Mouse (Mus musculus) heart, adult 9 months (tissue): ENCODE data around the gene Fars2.

Experiments used
- DNase-seq, 2 experiments: peaks; one replicate each; pipeline ENCODE4 v3.0.0; 2022; ENCODE audit warnings: low spot score in 2 of 2

Fars2 gene

DNA sequence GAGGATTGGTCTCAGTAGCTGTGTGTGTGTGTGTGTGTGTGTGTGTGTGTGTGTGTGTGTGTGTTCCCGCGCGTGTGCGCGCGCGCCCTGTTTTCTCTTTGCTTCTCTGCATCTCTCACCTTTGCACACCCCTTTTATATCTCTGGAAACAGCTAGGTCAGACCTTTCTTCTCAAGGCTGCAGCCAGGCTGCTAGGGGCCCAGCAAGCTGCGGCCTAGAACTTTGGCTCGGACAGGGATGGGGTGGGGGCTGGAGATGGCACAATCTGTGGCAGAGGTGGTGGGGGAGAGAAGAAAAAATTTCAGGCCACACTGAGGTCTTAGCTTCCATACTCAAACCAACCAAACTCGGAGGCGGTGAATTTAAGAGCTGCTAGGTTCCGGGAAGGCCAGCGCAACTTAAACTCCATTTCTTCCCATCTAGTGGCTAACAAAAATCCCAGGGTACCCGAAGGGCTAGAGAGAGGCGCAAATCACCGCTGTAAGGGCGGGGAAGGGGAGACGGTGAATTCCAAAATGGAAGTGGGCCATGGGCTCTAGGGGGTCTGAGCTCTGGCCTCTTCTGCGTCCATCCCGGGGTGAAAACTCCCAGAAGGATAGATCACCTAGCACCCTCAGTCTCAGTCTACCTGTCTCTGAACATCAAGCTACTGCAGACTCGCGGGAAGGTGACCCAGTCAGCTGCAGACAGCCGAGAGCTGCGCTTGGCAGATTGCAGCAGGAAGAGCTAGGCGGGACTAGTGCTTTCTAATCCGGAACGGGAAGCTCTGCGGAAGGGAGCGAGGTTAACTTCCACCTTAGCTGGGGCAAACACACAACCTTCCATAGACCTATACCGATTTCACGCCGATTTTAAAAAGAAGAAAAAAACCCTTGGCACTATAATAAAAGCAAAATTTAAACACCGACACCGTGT is 614.1 kb downstream of the Fars2 start:
- no peak for DNase-seq

GRCm38 (mm10) chr13:36731931-36732461 is 614.8 kb downstream of the Fars2 start:
- DNase-seq = no peak

GRCm38 (mm10) chr13:36732891-36733490 is 615.8 kb downstream of the Fars2 start:
- DNase-seq = no peak

GRCm38 (mm10) chr13:36733566-36733965 is 616.4 kb downstream of the Fars2 start:
- no peak for DNase-seq

DNA sequence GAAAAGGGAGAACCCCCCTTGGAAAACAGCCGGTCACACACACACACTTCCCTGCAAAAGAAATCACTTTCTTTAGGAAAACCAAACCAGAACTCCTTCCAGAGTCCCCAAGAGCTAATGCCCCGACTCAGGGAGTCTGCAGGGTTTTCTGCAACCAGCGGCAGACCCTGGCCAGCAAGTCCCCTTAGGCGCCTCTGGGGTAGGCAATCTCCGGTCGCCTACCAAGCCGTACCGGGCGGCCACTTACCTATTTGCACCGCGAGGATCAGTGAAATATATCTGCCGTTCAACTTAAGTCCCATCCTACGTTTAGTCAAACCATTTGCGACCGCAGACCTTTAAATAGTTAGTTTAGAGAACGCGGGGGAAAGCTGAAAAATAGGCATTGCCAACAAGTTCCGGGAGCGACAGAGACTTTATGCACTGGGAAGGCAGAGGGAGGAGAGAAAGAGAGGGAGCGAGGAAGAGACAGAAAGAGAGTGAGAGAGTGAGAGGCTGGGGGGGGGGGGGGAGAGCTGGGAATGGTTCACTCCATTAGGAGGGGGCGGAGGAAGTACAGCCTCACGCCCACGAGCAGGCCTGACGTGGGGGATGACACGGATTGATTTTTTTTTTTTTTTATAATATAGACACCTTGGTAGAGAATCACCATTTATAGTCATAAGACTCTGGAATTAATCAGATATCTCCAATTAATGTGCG is 616.9 kb downstream of the Fars2 start:
- DNase-seq = no peak

DNA sequence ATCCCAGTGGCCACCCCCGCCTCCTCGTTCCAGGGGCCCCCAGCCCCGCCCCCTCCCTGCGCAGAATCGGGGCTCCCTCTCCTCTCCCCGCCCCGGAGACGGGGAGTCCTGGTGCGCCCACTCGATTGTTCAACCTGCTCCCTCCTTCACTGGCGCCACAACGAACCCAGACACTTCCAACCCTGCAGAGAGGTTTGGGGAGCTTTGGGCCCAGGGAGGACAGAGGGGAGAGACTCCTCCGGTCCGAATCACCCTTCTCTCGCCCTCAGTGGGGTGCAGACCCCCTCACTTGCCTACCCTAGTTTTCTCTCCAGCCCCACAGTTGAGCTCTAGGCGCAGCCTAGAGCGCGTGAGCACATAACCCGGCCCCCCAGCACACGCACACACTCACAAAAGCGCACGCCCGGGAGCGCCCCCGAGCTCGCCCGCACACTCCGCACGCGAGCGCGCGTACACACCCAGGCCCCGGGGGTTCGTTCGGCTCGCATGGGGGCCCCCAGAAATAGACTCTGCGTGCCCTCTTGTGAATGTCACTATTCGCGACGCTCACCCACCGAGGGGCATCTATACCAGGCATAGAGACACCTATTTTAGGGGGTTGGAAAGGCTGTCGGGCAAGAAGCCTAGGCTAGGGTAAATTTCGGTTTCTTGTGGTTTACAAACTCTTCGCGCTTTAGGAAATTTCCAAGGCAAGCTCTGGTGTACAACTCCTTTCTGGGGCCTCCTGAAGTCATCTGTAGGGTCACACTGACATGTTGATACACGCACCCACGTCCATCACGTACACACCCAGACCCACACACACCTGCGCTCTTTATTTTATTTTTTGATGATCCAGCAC is 617.7 kb downstream of the Fars2 start, which contains the start of gene Nrn1:
Nrn1 (minus strand) TSS at position 401 of the 841 bp plus-strand sequence.
- DNase-seq = no peak

DNA sequence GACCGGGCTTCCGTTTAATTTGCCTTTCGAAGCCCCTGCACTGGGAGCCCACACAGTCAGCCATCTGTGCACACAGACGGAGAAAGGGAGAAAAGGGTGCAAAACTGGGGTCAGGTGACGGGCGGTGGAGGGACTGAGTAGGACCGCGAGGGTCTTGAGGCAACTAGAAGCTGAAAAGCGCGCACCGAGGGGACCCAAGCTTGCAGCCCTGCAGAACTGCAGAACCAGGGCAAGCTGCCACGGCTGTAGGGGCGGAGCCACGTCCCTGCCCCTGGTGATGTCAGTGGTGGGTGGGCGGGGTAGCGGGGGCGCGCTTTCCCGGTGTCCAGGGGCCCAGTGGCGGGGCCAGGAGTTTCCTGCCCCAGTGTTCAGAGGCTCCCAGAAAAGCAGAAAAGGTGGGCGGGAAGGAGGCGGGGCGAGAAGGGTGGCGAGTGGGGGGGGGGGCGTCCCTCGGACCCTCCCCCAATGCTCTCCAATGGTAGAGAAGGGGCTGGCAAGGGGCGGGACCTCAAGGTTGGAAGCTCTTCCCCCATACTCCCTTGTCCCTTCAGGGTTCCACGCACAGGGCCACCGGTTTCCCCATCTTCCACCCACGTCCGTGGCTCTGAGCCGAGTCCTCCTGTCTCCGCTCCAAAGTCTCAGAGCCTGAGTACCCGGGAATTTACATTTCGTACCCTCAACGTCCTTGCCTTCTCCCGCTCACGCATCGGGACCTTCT is 618.8 kb downstream of the Fars2 start:
- DNase-seq = no peak

DNA sequence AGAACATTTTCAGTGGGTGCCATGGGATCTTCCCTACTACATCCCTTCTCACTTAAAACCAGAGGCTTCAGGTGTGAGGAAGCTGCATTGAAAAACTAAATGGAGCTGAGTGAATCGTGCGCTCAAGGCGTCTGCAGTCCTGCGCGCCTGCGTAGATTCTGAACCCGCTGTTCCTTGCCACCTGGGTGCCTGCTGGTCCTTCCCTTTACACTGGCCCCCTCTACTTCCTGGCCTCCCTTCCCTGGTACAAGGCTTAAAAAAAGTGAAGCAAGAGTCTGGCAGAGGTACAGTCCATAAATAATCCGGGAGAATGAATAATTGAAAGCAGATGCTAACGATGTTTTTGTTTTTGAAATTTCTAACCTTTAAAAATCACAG is 619.4 kb downstream of the Fars2 start:
- DNase-seq = no peak

DNA sequence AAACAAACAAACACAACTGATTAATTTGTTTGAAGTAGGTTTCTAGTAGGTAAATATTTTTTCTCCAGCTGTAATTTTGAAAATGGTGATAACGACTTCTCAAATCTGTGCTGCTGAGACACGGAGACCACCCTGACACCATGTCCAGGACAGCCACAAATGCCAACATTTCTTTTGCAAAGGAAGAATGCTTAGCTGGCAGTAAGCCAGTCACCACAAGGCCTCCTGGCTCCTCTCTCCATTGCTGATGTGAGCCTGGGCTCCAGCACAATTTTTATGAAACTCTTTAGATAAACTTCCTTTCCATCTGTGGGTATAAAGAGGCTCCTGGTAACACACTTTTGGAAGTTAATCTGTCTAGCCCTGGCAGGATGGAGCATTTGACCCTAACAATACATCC is 632.8 kb downstream of the Fars2 start:
- no peak for DNase-seq

GRCm38 (mm10) chr13:36751861-36752260 is 634.6 kb downstream of the Fars2 start:
- no peak for DNase-seq

- no peak for DNase-seq
Measured at GRCm38 (mm10) chr13:36766801-36767200, 649.6 kb downstream of the Fars2 start.
